Mouse (Mus musculus): ENCODE measurements around the gene Tctex1d1. TPM values are rescaled to one million over a fixed set of nuclear protein-coding genes. Genes with fewer than 3 reads are reported as not detected.
A peak's percentile ranks its signal among the peaks of the same experiment; 100 is the strongest.

The Tctex1d1 gene
- polyA plus RNA-seq (2015; fragmentation: Nextera tagmentation; extraction: Ambion mirVana) = 0.34 and 1.1 TPM in 2 replicates

DNA sequence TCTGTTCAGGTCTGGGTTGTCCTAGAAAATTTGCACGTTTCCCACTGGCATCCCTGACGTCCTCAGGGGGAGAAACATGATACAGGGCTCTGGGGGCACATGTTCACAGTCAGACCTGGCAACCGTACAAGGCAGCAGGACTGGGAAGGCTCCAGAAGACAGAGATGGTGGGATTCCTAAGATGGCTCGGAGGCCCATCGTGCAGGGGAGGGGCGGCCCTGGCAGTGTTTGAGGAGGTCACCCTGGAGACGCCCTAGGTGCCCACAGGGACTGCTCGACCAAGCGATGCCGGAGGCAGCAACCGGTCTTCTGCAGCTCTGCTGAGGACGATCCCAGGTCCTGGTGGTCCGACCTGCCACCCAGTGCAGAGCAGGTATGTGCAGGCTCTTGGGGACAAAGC lies at the start of gene Tctex1d1:
Gene Tctex1d1 (plus strand): TSS at position 167 of the 400 bp plus-strand sequence.
- no peak within 1 kb of the TSS for H3K9ac ChIP-seq (replicated peaks)
- peaks cover 9% of the 10 kb centered on the region for H3K4me1 ChIP-seq
- H3K27me3 ChIP-seq = peaks cover 15% of the 10 kb centered on the region; the same call in 1 of the 2 replicates
- H3K4me3 ChIP-seq = peak within 1 kb of the TSS; percentile 21
- H3K9me3 ChIP-seq = no peaks in the 10 kb centered on the region
- no peak within 1 kb of the TSS for H3K27ac ChIP-seq (replicated peaks)
- ATAC-seq (replicated peaks) = peak; percentile 51; the same call in 1 of the 2 replicates
- 2% methylated on average over 13 of the region's 13 CpGs for WGBS
- H3K4me2 ChIP-seq (replicated peaks) = peak within 1 kb of the TSS; percentile 45
- no peaks in the 10 kb centered on the region for H3K36me3 ChIP-seq

DNA sequence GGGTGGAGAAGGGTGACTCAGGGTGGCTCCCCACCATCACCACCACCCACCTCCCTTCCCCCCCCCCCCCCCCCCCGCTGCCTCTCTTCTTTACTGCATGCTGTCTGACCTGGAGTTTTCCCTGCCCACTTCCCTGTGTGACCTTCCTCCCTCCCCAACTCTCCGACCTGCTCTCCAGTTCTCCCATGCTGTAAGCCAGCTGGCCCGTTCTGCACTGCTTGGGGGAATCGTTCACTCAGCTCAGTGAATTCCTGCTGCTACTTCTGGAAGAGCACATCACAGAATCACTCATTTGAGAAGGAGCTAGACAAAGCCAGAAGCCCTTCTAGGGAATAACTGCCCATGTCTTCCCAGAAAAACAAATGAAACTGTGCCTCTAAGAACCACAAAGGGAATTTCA lies 48.9 kb upstream of the Tctex1d1 start:
- Histone ChIP-seq H3K9me3 (no peaks in the 10 kb centered on the region), H3K4me2 (replicated peaks) (no peak overlapping the region), H3K4me1 (no peaks in the 10 kb centered on the region), H3K36me3 (peaks cover 14% of the 10 kb centered on the region), H3K4me3 (no peak overlapping the region), H3K27me3 (no peaks in the 10 kb centered on the region), H3K27ac (replicated peaks) (no peak overlapping the region), H3K9ac (replicated peaks) (no peak overlapping the region)
- no peak for ATAC-seq (replicated peaks)
- 43% methylated on average over 3 of the region's 4 CpGs for WGBS

DNA sequence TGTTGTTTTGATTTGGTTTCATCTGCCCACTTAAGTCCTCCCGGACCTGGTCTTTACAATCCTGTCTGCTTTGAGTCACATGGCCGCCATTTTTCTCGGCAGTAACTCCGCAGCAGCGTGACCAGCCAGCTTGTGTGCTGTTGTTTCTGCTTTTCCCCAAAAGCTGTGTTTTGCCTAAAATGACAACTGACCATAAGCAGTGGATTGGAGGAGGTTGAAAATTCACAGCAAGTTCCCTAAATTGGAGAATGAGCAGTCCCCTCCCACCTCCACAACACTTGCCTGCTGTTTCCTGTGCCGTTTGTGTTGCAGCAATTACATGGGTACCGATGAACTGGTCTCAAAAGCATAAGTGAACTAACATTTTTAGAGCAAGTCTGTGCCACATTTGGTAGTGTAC lies 47.7 kb upstream of the Tctex1d1 start:
- no peak overlapping the region for H3K9ac ChIP-seq (replicated peaks)
- H3K4me3 ChIP-seq = no peak overlapping the region
- ATAC-seq (replicated peaks) = no peak
- peaks cover 19% of the 10 kb centered on the region for H3K36me3 ChIP-seq
- H3K4me1 ChIP-seq = no peaks in the 10 kb centered on the region
- H3K9me3 ChIP-seq = no peaks in the 10 kb centered on the region
- H3K27me3 ChIP-seq = no peaks in the 10 kb centered on the region
- WGBS = 84% methylated on average over 7 of the region's 7 CpGs
- no peak overlapping the region for H3K4me2 ChIP-seq (replicated peaks)
- no peak overlapping the region for H3K27ac ChIP-seq (replicated peaks)

DNA sequence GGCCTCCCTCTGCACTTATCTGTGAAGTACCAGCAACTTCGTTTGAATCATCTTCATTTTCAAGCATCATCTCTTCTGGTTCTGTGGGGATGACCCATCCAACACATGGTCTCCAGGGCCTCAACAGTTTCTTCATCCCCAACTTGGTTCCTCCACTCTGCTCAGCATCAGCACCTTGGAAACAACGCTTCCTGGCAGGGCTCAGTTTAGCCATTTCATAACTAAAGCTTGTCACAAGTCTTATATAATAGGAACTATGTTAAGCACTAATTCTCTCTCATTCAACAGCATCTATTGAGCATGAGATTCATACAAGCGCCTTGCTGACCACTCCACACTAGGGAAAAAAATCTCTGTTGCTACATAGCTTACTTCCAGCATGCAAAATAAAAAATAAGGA lies 38.1 kb upstream of the Tctex1d1 start:
- no peak overlapping the region for H3K27ac ChIP-seq (replicated peaks)
- H3K4me1 ChIP-seq = no peaks in the 10 kb centered on the region
- no peak overlapping the region for H3K4me3 ChIP-seq
- no peak for ATAC-seq (replicated peaks)
- H3K4me2 ChIP-seq (replicated peaks) = no peak overlapping the region
- peaks cover 15% of the 10 kb centered on the region; the same call in 1 of the 2 replicates for H3K36me3 ChIP-seq
- H3K9ac ChIP-seq (replicated peaks) = no peak overlapping the region
- WGBS = 77% methylated on average over 3 of the region's 3 CpGs
- no peaks in the 10 kb centered on the region for H3K9me3 ChIP-seq
- H3K27me3 ChIP-seq = no peaks in the 10 kb centered on the region

DNA sequence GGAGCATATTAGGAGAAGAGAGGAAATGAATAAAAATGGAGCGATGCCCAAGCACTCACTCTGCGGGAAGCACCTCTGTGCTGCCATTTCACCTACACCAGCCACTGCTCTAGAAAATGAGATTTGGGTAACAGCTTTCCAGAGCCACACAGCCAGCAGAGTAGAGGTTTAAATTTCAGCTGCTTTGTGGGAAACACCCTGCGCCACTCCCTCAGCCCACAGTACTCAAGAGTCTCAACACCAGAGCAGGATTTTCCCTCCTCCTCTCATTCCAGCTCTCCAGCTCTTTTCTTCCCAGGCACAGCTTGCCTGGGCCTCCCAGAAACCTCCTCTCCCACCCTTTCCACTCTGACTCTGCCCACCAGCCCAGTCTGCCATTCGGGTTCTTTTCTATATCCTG lies 37.7 kb upstream of the Tctex1d1 start:
- no peak overlapping the region for H3K4me3 ChIP-seq
- no peak overlapping the region for H3K4me2 ChIP-seq (replicated peaks)
- ATAC-seq (replicated peaks) = no peak
- H3K36me3 ChIP-seq = peaks cover 15% of the 10 kb centered on the region; the same call in 1 of the 2 replicates
- no peak overlapping the region for H3K9ac ChIP-seq (replicated peaks)
- no peak overlapping the region for H3K27ac ChIP-seq (replicated peaks)
- H3K27me3 ChIP-seq = no peaks in the 10 kb centered on the region
- no peaks in the 10 kb centered on the region for H3K4me1 ChIP-seq
- WGBS = 92% methylated on average over 4 of the region's 4 CpGs
- H3K9me3 ChIP-seq = no peaks in the 10 kb centered on the region

DNA sequence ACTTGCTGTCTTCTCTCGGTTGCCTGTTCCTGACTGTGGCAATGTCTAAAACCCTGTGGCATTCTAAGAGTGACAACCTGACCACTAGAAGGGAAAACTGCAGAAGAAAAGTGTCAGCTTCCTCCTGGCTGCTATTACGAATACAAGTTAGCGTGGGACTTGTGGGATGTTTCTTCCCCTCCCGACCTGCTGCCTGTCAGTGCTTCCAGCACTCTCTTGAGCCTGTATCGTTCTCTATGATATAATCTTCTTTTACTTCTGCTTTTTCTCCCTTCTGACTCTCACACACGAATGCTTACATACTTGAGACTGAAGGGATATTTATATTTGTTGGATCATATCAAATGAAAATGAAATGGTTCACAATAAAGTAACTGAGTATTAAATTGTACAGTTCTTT lies 34.1 kb upstream of the Tctex1d1 start:
- ATAC-seq (replicated peaks) = no peak
- H3K36me3 ChIP-seq = peaks cover 6% of the 10 kb centered on the region; the same call in 1 of the 2 replicates
- no peaks in the 10 kb centered on the region for H3K9me3 ChIP-seq
- WGBS = 88% methylated on average over 6 of the region's 6 CpGs
- H3K4me1 ChIP-seq = no peaks in the 10 kb centered on the region
- no peak overlapping the region for H3K9ac ChIP-seq (replicated peaks)
- no peak overlapping the region for H3K4me3 ChIP-seq
- no peaks in the 10 kb centered on the region for H3K27me3 ChIP-seq
- H3K27ac ChIP-seq (replicated peaks) = no peak overlapping the region
- no peak overlapping the region for H3K4me2 ChIP-seq (replicated peaks)

DNA sequence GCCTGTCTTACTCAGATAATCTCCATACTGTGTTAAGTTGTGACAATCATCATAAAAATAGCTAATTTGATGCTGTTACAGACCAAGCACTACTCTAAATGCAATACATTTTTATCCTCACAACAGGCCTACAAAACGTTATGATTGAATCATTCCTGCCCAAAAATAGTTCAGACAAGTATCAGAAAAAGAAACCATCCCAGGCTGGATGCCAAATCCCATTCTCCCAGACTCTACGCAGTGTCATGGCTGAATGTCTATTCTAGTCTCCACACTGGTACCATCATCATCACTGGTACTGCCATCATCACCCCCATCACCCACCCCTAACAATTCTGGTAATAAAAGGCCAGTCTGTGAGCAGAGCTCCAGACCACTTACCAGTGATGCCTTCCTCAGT lies 25.9 kb upstream of the Tctex1d1 start:
- ATAC-seq (replicated peaks) = no peak
- no peak overlapping the region for H3K4me3 ChIP-seq
- H3K9ac ChIP-seq (replicated peaks) = no peak overlapping the region
- H3K9me3 ChIP-seq = no peaks in the 10 kb centered on the region
- H3K27me3 ChIP-seq = no peaks in the 10 kb centered on the region
- no peaks in the 10 kb centered on the region for H3K4me1 ChIP-seq
- H3K36me3 ChIP-seq = no peaks in the 10 kb centered on the region
- no peak overlapping the region for H3K27ac ChIP-seq (replicated peaks)
- 75% methylated on average over 2 of the region's 2 CpGs for WGBS
- no peak overlapping the region for H3K4me2 ChIP-seq (replicated peaks)

DNA sequence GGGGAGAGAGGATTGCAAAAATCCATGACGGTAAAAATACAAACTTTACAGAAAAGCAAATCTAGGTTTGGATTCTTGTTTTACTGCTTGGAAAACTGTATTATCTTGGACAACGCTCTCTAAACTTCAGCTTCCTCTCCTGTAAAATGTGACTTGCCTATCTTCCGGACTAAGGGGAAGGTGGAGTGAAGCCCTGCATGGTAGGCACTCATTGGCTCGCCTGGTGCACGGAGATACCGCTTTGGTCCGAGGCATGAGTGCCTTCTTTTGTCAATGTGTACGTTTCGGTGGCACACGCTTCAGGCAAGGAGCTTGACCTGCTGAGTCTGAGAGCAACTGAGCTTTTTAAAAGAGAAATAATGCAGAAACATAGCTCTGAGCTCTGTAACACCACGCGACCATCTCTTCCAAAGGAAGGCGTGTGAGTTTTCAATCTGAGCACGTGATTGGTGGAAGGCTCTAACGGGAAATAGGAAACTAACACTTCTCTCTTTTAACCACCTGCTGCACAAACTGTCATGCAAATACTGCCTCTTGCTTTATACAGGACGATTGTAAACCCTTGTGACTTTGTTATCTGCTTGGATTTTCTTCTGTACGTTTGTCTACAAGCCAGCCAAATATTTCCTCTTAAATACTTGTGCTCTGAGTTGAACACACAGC lies 23.0 kb upstream of the Tctex1d1 start:
- no peak for ATAC-seq (replicated peaks)
- no peaks in the 10 kb centered on the region for H3K9me3 ChIP-seq
- no peak overlapping the region for H3K27ac ChIP-seq (replicated peaks)
- no peaks in the 10 kb centered on the region for H3K27me3 ChIP-seq
- H3K36me3 ChIP-seq = no peaks in the 10 kb centered on the region
- WGBS = 79% methylated on average over 17 of the region's 17 CpGs
- no peak overlapping the region for H3K4me2 ChIP-seq (replicated peaks)
- H3K4me1 ChIP-seq = no peaks in the 10 kb centered on the region
- no peak overlapping the region for H3K9ac ChIP-seq (replicated peaks)
- no peak overlapping the region for H3K4me3 ChIP-seq

DNA sequence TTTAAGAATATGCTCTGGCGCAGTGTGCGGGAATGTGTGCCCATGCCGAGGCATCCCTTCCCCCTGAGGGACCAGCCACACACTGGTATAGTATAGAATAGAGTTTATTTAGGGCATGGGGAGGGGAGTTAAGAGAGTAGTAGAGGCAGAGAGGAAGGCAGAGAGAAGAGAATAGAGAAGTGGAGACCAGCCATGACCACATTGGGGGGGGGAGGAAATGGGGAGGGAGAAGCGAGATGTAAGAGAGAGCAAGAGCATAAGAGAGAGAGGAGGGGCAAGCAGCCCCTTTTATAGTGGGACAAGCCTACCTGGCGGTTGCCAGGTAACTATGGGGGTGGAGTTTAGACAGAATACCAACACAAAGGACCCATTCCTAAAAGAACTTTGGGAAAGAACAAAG lies 19.0 kb upstream of the Tctex1d1 start:
- ATAC-seq (replicated peaks) = no peak
- Histone ChIP-seq H3K4me3 (no peak overlapping the region), H3K9me3 (no peaks in the 10 kb centered on the region), H3K27ac (replicated peaks) (no peak overlapping the region), H3K4me1 (no peaks in the 10 kb centered on the region), H3K9ac (replicated peaks) (no peak overlapping the region), H3K27me3 (no peaks in the 10 kb centered on the region), H3K4me2 (replicated peaks) (no peak overlapping the region), H3K36me3 (peaks cover 17% of the 10 kb centered on the region; the same call in 1 of the 2 replicates)
- WGBS = 85% methylated on average over 5 of the region's 5 CpGs

DNA sequence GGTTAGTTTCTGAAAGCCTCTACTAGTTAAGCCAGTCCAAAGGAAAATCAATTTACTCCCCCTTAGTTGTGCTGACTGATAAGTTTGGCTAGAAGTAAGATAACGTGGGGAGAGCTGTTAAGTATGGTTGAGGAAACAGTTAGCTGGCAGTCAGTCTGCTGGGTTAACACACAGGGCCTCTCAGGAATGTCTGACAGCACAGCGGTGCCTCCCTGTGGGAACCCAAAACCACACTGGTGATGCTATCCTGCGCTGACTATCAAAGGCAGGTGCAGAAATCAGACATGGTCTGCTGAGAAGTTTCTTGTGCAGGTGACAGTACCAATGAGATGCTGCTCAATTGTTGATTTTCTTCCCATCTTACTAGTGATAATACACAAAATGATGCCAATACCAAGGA lies 14.2 kb upstream of the Tctex1d1 start:
- no peak for ATAC-seq (replicated peaks)
- H3K36me3 ChIP-seq = peaks cover 28% of the 10 kb centered on the region; the same call in 1 of the 2 replicates

DNA sequence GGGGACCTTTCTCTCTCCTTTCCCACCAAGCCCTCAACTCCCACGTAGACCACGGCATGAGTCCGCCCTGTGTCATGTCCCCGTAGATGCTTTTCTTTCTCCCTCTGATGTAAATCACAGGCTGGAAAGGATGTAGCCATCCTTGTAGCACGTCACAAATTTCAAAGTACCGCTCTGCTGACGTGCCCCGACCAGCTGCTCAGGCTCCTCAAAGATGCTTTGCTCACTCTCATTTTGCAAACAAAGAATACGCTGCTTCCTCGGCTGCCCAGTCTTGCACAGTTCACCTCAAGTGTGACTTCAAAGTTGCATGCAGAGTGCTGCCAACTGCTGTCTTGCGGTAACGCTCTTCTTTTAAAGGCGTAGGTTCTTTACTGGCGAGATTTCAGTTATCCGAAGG lies 10.6 kb upstream of the Tctex1d1 start:
- no peak overlapping the region for H3K9ac ChIP-seq (replicated peaks)
- peaks cover 21% of the 10 kb centered on the region; the same call in 1 of the 2 replicates for H3K36me3 ChIP-seq
- 90% methylated on average over 15 of the region's 15 CpGs for WGBS
- H3K4me1 ChIP-seq = no peaks in the 10 kb centered on the region
- H3K4me3 ChIP-seq = no peak overlapping the region
- no peaks in the 10 kb centered on the region for H3K9me3 ChIP-seq
- no peaks in the 10 kb centered on the region for H3K27me3 ChIP-seq
- no peak overlapping the region for H3K27ac ChIP-seq (replicated peaks)
- no peak overlapping the region for H3K4me2 ChIP-seq (replicated peaks)
- no peak for ATAC-seq (replicated peaks)

More for the DNA sequence above, 14.2 kb upstream of the Tctex1d1 start:
- H3K4me2 ChIP-seq (replicated peaks) = no peak overlapping the region
- no peak overlapping the region for H3K4me3 ChIP-seq
- H3K27me3 ChIP-seq = no peaks in the 10 kb centered on the region
- no peaks in the 10 kb centered on the region for H3K4me1 ChIP-seq
- no peak overlapping the region for H3K9ac ChIP-seq (replicated peaks)
- H3K9me3 ChIP-seq = no peaks in the 10 kb centered on the region
- WGBS = 77% methylated on average over 3 of the region's 3 CpGs
- no peak overlapping the region for H3K27ac ChIP-seq (replicated peaks)

DNA sequence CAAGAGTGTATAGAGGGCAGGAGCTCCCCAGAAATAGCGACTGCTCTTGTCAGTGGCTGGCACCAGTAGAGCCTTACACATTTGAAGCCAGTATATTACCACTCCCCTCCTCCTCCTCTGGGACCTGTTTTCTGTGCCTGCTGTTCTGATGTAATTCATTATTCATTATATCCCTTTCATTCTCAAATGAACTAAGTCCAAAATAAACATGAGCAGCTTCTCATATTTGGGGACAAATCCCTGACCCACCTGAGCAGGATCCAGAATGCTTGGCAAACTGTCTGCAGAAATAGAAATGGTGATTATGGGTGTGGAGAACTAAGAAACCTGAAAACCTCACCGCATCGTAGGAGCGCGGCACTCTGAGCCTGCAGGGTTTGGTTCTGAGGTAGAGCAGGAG lies 8.8 kb upstream of the Tctex1d1 start:
- no peak for ATAC-seq (replicated peaks)
- H3K4me1 ChIP-seq = no peaks in the 10 kb centered on the region
- no peaks in the 10 kb centered on the region for H3K9me3 ChIP-seq
- H3K27me3 ChIP-seq = 0 out of 2 replicates have a peak, but pooled peaks cover 2% of the 10 kb centered on the region
- H3K9ac ChIP-seq (replicated peaks) = no peak overlapping the region
- WGBS = 96% methylated on average over 5 of the region's 5 CpGs
- H3K4me3 ChIP-seq = no peak overlapping the region
- H3K36me3 ChIP-seq = peaks cover 15% of the 10 kb centered on the region; the same call in 1 of the 2 replicates
- no peak overlapping the region for H3K4me2 ChIP-seq (replicated peaks)
- no peak overlapping the region for H3K27ac ChIP-seq (replicated peaks)

DNA sequence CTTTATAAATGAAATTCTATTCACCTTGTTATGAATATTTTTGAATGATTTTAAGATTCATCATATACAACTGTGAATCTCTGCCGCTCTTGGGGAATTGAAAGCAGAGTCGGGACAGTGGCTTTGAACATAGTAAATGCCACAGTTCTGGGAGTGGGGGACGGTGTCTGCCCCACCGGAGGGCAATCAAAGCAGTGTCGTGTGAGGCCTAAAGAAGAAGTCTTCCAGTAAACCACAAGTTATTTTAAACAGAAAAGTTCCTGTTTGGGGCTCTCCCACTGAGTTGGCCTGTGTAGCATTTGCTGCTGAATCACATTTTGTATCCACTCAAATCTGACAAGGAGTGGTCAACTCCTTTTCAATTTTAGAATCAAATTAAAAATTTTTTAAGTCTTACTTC lies 7.2 kb upstream of the Tctex1d1 start:
- H3K4me1 ChIP-seq = no peaks in the 10 kb centered on the region
- 78% methylated on average over 5 of the region's 5 CpGs for WGBS
- no peaks in the 10 kb centered on the region for H3K9me3 ChIP-seq
- H3K36me3 ChIP-seq = peaks cover 11% of the 10 kb centered on the region; the same call in 1 of the 2 replicates
- peaks cover 8% of the 10 kb centered on the region; the same call in 1 of the 2 replicates for H3K27me3 ChIP-seq
- H3K9ac ChIP-seq (replicated peaks) = no peak overlapping the region
- H3K4me3 ChIP-seq = no peak overlapping the region
- H3K27ac ChIP-seq (replicated peaks) = no peak overlapping the region
- ATAC-seq (replicated peaks) = no peak
- H3K4me2 ChIP-seq (replicated peaks) = no peak overlapping the region

Data from forebrain, embryonic 15.5 days (tissue).